Mouse (Mus musculus): ENCODE results near the gene Chn2.

- TF ChIP-seq NRF1 (IDR thresholded peaks at IDR 0.05; ENCODE audit: low read depth, low read length) (no peak), CTCF (conservative IDR thresholded peaks at IDR 0.05 in 1 of 2, IDR thresholded peaks at IDR 0.05 in 1 of 2; ENCODE audit: low read depth in 2 of 2, low read length in 2 of 2) (no peak), POLR2A (IDR thresholded peaks at IDR 0.05; ENCODE audit: low read depth, low read length) (no peak), MYC (IDR thresholded peaks at IDR 0.05; ENCODE audit: low read depth, low read length) (no peak), USF1 (IDR thresholded peaks at IDR 0.05; ENCODE audit: low read depth, low read length) (no peak), EP300 (IDR thresholded peaks at IDR 0.05; ENCODE audit: low read length) (no peak), SIN3A (IDR thresholded peaks at IDR 0.05; ENCODE audit: low read length) (no peak), GABPA (IDR thresholded peaks at IDR 0.05; ENCODE audit: insufficient replicate concordance, low read depth, low read length) (no peak), ZNF384 (IDR thresholded peaks at IDR 0.05; ENCODE audit: low read depth, low read length) (no peak), TCF12 (IDR thresholded peaks at IDR 0.05; ENCODE audit: low read depth, low read length) (no peak), RAD21 (IDR thresholded peaks at IDR 0.05; ENCODE audit: low read depth, low read length) (no peak)
Observed at GRCm38 (mm10) chr6:54263890-54264289, 224.5 kb downstream of the Chn2 start.
